Mouse (Mus musculus): ENCODE measurements at regions not wholly inside any gene's neighbourhood (a gene's known extent, or its start where the extent isn't known, plus 50 kb on each side); places are given as distances from the start of the nearest gene placed in this dataset.

- no peak for TF ChIP-seq POLR2A (IDR thresholded peaks at IDR 0.05; ENCODE audit: borderline replicate concordance, extremely low read depth, low read depth, low read length)
- TF ChIP-seq CTCF (IDR thresholded peaks at IDR 0.05; ENCODE audit: insufficient read depth, low read length): no peak
These were observed 222.9 kb downstream of the Irs2 start for GRCm38 (mm10) chr8:10785311-10785710.

Data from lung, adult 2 months (tissue).